Mouse (Mus musculus) liver, postnatal 0 days (tissue): ENCODE data around the gene Ccdc28b.

Experiments
- CTCF ChIP-seq: sonication (generic); IDR thresholded peaks from 2 replicates; pipeline ENCODE4 v1.5.1; 2016; ENCODE audit warnings: antibody characterized with exemption, low read depth
- EP300 ChIP-seq: IDR thresholded peaks from 2 replicates; pipeline ENCODE4 v1.6.1; 2016; ENCODE audit warnings: antibody characterized with exemption, low read depth, mild to moderate bottlenecking

GRCm38 (mm10) chr4:129580347-129580746 lies 43.4 kb downstream of the Ccdc28b start:
- TF ChIP-seq CTCF: no peak
- TF ChIP-seq EP300: no peak
